Mouse (Mus musculus): ENCODE data around the gene Abhd12.

Abhd12 gene

DNA sequence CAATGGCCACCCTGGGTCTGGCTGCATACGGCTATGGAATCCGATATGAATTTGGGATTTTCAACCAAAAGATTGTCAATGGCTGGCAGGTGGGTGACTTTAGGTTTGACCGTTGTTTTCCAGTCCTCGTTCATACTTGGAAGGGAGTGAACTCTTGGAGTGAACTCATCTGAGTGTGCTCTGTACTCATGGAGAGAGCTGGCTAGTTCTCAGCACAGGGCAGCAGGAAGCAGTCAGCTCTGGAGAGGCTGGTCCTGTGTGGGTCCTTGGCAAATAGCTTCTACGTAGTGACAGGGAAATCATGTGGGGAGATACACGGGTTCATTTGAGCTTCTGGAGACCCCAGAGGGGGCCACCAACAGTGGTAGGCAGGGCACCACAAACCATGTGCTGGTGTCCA is 95.7 kb downstream of the Abhd12 start:
- DNase-seq (ENCODE audit: low read depth, low spot score) = no peak

DNA sequence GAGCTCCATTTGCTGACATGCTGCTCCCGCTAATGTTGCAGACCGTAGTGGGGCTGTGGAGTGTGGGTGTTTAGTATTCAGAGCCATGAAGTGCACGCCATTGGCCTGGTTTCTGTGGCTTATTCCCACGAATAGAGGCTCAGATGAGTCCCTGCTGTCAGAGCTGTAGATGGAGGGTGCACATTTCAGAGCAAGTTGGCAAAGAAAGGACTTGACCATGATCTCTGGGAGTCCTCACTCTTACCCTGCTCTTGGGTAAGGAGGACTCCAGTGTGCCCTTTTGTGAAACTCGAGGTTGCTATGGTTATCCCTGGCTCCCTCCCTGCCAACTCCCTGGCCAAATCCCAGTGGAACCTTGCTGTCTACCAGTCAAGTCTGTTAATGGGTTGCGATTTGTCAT is 96.2 kb downstream of the Abhd12 start:
- DNase-seq (ENCODE audit: low read depth, low spot score) = no peak

DNA sequence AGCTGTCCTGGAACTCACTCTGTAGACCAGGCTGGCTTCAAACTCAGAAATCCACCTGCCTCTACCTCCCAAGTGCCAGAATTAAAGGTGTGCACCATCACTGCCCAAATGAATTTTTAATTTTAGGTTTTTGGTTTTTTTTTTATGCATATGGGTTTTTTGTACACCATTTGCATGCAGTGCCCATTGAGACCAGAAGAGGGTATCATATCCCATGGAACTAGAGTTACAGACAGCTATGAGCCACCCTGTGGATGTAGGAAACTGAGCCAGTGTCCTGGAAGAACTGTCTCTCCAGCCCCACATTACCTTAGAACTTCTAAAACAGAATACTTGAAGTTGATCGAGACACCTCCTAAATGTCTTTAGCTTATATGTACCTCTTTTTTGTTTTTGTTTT is 101.5 kb downstream of the Abhd12 start:
- DNase-seq (ENCODE audit: low read depth, low spot score) = no peak

DNA sequence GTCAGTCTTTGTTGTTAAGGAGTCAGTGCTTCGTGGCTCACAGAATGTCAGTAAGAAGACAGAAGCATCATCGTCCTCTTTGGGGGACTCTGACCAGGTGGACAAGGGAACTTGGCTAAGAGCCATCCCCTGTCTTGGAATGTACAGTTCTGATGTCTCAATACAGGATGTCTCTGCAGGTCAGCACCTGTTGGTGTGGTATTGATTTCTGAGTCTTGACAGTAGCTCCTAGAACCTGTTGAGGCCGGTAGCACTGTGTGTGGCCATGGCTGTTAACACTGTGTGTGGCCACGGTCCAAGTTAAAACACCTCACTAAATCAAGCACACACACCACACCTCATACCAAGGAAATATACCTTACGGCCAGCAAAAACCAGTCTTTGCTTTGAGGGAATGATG is 103.9 kb downstream of the Abhd12 start:
- no peak for DNase-seq (ENCODE audit: low read depth, low spot score)

DNA sequence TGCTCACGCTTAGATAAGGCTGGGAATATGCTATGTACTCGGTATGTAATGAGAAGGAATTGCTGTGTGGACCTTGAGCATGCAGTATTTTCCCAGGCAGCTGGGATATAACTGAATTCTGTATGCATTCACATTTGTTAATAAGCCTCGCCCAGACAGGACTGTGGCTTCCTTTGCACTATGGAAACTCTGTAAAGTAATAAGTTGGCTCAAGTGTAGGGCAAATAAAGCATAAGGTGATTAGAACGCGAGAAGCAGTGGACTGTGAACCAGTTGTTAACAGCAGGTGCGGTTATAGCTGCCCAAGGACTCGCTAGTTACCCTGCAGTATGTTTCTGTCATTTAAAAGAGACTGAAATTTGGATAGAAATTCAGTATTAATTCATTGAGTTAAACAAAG is 106.5 kb downstream of the Abhd12 start:
- DNase-seq (ENCODE audit: low read depth, low spot score) = no peak

DNA sequence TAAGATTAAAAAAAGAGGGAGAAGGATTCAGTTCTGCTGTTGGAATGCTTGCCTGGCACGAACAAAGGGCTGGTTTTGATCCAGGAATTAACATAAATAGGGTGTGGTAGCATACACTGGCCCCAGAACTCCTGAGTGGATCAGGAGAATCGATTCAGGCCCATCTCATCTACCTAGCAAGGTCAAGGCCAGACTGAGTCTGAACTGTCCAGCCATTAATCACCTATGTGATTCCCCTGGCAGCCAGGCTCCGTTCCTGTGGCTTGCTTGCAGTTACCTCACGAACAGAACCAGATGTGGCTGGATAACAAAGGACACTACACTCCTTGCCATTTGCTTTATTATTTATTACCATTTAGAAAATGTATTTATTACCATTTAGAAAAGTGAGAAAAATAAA is 111.2 kb downstream of the Abhd12 start:
- DNase-seq (ENCODE audit: low read depth, low spot score) = no peak

DNA sequence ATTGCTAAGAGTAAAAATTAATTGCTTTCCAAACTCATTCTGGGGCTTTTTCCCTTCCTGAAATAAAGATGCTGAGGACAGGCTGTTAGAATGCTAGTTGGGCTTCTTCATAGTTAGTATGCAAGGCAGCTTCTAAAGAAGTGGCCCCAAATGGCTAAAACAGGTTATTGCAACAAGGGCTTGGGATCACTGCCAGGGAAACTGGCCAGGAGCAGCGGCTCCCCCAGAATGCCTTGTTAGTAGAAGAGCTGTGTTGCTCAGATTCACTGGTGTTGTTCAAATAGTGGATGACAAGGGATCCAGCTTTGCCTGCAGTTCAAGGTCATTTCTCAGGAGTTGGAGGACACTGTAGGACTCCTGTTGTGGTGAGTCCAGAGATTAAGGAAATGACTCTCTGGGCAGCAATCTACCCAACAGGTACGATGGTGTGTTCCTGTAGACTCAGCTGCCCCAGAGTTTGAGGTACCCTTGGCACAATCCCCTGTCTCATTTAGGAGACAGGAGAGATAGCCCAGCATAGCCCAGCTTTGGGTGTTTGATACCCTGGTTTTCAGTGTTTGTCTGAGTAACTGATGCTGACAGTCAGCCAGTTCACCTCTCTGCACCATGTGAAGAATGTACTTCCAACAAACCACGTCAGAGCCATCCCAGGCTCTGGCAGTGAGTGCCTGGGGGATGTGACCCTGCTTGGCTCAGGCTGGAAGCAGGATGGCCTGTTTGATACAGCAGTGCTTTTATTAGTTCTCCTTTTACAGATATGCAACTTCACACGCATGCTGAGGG is 115.6 kb downstream of the Abhd12 start:
- no peak for DNase-seq (ENCODE audit: low read depth, low spot score)

DNA sequence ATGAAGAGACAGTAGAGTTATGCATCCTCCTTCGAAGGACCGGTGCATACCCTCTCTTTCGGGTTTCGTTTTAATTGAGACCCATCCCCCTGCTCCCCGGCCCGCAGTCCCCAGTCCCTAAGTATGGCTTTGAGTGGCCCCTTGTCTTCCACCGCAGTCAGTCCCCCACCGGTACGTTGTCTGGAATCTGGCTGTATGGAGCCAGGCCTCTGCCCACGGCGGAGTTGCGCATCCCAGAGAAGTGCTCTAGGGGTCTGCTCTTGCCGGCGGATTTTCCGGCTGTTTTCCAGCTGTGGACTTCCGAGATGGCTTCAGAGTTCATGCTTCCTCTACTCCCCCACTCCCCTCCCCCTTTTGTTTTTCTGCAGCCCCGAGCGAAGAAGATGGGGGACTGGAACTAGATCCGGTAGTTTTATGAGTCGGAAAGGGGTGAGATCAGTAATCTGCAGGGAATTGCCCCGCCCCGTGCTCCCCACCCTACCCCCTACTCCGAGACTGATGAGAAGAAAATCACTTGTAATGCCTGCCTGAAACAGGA is 117.2 kb downstream of the Abhd12 start:
- no peak for DNase-seq (ENCODE audit: low read depth, low spot score)

DNA sequence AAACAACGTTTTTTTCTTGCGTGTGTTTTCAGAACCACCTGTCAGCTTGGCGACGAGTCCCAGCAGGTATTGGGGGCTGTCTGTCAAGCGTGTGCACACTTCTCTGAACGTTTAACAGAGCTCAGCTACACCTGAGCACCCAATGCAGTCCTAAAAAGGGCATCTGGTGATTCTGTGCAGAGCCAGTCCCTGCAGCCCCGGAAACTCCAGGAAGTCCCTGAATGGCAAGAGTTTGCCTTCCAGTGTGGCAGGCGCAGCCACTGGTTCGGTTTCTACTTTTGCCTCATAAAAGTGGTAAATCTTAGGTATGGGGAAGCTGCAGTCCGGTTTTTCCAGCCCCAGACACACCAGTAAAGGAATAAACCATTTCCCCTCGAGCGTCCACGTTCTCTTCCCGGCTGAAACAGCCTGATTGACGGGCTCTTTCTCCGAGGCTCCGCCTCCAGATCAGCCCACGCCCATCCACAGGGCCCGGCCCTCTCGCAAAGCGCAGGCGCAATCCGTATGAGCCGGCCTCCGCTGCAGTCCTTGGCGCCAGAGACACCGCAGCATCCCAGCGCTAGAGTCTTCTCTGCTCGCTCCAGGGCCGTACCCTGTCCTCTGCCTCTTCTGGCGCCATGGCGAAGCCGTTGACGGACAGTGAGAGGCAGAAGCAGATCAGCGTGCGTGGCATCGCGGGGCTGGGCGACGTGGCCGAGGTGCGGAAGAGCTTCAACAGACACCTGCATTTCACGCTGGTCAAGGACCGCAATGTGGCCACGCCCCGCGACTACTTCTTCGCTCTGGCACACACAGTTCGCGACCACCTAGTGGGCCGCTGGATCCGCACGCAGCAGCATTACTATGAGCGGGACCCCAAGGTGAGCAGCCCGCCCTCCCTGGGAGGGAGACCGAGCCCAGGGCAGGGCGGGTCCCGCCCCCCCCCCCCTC is 118.0 kb downstream of the Abhd12 start, which contains the start of gene Pygb:
TSS of gene Pygb (plus strand) at position 485 of the 930 bp plus-strand sequence.
- peak; percentile 84 for DNase-seq (ENCODE audit: low read depth, low spot score)

DNA sequence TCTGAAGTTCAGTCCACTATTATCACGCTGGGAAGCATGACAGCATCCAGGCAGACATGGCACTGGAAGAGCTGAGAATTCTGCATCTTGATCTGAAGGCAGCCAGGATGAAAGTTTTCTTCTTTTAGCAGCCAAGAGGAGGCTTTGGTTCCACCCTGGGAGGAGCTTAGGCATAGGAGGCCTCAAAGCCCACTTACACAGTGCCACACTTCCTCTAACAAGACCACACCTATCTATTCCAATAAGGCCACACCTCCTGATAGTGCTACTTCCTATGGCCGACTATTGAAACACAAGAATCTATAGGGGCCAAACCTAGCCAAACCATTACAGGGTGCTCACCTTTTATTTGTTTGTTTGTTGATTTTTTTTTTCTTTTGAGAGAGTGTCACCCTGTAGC is 121.7 kb downstream of the Abhd12 start:
- DNase-seq (ENCODE audit: low read depth, low spot score) = no peak

Data from embryo, embryonic 11.5 days (tissue).